Mouse (Mus musculus) kidney, adult 11 months (tissue): Measurements from ENCODE around the gene Itga2.

Source experiments
- DNase-seq: peaks from one replicate; pipeline ENCODE4 v3.0.0; 2022

The Itga2 gene

DNA sequence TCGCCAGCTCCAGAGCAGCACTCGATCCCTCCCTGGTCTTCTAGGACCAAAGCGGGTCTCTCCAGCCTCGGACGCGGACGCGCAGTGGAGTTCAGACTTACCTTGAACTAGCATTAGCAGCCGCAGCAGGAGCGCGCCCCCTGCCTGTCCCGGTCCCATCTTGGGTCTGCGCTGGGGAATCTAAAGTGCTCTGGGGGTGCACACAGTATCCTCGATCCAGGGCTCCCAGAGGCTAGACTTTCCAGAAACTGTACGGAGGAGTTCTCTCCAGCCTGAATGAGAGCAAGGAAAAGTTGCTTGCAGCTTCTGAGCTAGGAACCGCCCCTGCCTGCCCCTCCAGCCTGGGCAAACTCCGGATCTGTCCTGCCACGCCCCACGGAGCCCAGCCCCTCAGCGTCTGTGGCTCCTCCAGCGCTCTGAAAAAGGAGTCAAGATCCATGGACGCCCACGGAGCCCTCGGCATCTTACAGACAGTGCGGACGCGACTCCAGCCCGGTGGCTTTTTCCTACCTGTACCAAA is at the start of gene Itga2:
TSS of gene Itga2 (minus strand) at position 326 of the 520 bp plus-strand sequence.
- peak; percentile 32 for DNase-seq

GRCm38 (mm10) chr13:114980831-114981419 is 49.0 kb upstream of the Itga2 start:
- DNase-seq, result no peak

GRCm38 (mm10) chr13:114974484-114975042 is 42.7 kb upstream of the Itga2 start:
- DNase-seq, result no peak

DNA sequence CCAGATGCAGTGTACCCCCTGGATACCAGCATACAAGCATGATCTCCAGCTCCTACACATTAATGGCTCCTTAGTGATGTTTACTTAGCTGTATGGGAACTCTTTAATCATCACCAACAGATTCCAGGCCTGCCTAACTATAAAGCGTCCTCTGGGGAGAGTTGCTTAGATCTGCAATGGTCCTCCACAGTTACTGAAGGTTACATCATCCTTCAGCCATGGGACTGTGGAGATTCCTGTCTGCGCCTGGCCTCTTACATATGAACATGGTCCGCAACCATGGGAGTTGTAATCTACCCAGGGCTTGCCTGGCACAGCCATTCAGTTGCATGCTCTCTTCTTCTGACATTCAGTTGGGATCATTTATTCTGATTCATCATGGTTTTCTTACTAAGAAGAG is 40.0 kb upstream of the Itga2 start:
- DNase-seq, result no peak

DNA sequence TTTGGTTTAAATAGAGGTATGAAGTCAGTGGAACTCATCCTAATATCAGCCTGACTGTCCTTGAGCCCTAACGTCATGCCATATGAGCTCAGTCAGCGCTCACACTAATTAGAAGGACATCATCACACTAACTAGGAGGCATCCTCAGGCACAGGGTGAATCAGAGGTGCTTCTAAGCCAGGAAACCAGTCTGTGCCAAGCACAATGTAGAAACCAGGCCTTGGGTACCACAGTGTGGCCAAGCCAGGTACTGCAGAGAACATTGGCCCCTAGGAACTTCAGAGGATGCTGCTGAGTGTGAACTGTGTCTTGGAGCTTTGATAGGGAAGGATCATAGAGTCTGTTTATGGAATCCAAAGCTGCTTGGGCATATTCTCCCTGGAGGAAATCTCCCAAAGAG is 32.3 kb upstream of the Itga2 start:
- peak; percentile 60 for DNase-seq

DNA sequence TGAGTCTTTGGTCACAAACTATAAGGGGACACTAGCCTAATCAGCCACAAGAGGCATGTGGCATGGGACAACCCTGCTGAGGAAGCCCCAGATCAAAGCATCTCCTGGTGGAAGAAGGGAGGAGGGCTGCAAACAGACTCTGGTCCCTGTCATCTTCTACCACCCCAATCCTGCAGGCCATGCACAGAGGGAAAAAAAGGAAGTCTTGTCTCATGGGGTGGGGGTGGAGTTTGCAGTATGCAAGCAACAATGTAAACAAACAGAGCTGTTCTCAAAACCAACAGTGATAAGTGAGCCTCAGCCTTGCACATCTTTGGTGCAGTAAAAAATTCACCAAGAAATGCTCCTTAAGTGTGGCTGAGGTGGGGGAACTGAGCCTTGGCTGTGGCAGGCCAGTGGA is 22.6 kb upstream of the Itga2 start:
- no peak for DNase-seq

DNA sequence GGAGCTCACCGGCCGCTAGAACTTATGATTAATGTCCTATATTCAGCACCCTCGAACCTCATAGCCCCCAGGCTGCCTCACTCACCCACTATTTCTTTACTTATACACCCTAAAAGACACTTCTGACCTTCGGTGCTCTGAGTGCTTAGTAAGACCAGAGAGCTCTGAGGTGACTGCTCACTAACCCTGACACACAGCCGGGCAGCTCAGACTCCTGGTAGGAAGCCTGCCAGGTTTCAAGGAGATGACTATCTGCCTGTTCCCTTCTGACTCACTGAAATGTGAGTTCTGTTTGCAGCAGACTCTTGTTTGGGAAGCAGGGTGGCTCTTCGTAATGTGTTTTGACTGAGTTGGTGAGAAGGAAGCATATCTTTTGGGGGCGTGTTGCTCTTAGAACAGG is 1.6 kb upstream of the Itga2 start:
- no peak for DNase-seq

GRCm38 (mm10) chr13:114930996-114931649 is 777 bp downstream of the Itga2 start:
- DNase-seq, result no peak

DNA sequence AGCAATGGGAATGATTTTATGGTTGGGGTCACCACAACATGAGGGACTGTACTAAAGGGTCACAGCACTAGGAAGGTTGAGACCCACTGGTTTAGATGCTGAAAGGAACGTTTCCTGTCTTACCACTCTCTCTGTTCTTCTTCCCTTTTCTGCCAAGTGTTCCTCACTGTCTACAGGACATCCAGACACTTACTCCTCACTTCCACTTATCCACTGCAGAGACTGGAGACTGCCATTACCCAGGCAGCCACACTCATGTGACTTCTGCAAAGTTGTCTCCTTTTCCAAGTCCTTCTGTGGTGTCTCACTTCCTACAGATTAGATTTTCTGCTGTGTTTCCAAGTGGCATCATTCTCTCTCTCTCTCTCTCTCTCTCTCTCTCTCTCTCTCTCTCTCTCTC is 7.1 kb downstream of the Itga2 start:
- DNase-seq, result no peak

- peak; percentile 12 for DNase-seq
Observed at GRCm38 (mm10) chr13:114923331-114923730, 8.6 kb downstream of the Itga2 start.

DNA sequence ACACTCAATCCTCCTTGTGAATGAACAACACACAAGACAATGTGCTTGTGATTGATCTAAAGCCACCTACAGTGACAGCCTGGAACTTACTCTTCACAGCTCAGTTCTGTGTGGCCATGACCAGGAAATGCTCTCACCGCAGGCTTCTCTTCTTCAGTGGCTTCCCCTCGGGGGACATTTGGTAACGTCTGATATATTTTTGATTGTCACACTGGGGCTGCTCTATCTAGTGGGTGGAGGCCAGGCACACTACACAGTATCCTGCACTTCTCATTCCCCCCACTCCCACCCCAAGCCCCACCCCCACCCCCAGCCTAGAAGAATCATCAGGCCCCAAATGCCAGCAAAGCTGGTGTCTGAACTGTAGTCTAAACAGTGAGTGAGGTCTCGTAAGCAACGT is 16.1 kb downstream of the Itga2 start:
- no peak for DNase-seq

DNA sequence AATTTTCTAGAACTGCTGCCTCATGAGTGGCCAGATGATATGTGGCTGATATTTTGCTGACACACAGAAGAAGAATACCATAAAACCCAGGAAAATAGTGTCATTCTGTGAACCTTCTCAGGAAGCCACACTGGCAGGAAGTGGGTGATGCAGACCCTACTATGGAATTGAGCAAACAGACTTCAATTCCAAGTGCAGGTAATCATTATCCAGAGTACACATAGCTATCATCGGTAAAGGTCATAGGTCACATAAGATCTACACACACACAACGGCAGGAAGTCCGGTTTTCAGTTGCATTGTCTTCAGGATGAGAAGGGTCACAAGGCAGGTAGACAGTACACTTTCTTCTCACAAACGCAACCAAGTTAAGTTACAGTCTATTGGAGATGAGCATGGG is 16.9 kb downstream of the Itga2 start:
- DNase-seq, result no peak

GRCm38 (mm10) chr13:114914559-114914958 is 17.3 kb downstream of the Itga2 start:
- DNase-seq, result no peak

GRCm38 (mm10) chr13:114910629-114911028 is 21.3 kb downstream of the Itga2 start:
- DNase-seq, result no peak

DNA sequence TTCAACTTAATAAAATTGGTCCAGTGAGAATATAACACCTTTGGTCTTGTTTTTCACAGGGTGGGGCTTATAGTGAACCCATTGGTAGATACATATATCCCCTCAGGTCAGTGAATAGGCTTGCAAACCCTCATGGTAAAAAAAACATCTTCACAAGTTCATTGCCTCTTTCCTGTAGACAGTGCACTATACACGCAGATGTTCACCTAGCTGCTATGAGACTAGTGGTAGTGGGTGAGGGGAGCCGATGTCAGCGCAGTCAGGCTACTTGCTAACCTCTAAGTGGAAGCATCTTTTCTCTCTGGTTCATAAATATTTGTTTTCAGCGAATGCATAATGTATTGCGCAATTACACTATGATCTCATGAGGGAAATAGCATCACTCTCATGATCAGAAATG is 22.4 kb downstream of the Itga2 start:
- DNase-seq, result no peak

DNA sequence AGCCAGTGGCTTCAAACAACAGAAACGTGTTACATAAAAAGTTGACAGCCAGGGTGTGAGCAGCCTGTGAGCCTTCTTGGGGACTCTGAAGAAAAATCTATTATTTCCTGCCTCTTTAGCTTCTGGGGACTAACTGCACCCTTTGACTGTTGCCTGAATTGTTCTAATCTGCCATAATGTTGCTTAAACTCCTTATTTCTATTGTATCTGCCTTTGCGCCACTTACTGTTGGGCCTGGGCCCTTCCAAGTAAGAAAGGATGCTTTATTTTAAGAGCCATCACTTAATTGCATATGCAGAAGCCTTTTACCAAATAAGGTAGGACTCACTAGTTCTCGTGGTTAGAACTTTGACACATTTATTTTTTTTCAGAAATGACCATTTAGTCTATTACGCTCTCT is 24.0 kb downstream of the Itga2 start:
- DNase-seq, result no peak

DNA sequence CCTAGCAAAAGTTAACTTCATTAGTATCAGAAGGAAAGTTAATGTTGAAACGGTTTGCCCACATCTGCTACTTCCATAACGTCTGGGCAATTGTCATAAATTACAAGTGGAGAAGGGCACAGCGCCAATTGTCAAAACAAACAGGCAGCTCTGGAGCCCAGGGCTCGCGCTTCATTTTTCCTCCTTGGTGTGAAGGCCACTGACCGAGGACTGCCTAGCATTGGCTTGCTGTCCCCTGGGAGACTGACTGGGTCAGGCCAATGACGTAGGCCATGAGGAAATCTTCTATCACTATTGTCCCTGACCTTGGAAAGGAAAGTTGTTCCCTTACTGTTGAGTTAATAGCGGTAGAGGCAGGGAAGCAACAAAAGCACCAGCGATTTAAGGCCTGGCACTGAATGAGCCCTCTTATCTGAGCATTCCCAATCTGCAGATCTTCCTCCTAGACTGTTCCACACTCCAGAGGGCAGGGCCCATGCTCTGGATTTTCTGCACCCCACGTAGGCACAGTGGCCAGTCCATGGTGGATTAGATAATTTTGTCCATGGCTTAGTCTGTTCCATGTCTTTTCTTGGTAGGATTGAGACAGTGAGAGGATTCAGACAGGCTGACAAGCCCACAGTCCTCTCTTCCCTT is 35.0 kb downstream of the Itga2 start:
- DNase-seq, result peak; percentile 32

DNA sequence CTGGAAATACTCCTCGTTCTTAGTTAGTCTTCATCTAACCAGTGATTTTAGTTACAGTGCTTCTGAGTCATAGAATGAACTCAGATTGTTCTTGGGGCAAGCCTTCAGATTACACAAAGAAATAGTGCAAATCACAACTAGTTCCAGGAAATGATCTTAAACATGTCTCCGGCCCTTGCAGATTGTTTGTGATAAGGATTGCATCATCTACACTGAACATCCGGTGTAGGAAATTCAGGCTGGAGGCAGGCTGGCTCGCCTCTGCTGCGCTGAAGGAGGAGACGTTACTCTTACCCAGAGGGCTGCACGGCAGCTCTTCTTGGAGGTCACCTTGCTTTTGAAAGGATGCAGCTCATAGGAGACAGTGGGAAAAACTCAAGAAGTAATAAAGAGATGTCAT is 36.0 kb downstream of the Itga2 start:
- peak; percentile 5 for DNase-seq

DNA sequence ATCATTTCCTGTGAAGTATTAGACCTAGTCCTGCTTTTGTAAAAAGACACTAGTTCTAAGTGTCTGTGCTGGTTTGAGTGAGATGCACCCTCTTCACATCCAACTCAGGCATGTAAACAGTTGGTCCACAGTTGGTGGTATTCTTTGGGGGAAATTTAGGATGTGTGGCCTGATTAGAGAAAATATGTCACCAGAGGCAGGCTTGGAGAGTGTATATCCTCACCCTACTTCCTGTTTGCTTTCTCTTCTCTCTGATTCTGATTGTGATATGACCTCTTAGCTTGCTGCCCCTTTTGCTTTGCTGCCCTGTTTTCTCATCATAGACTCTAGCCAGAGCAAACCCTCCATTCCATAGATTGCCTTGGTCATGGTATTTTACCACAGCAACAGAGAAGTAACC is 37.2 kb downstream of the Itga2 start:
- DNase-seq, result no peak

DNA sequence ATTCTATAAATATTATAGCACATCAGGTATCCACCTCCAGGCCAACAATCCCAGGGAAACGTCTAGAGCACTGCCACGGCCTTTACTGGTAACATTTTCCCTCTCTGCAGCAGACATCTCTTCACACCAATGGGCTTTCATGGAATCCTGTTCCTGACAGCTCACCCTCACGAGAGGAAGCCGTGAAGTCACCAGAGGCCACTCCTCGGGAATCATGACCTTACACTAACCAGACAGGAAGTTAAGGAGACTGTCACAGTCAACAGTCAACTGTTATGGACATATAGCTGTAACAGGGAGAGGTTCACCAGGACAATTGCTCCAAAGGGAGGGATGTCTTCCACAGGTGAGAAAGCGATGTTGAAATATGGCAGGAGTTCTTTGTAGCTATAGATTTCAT is 40.2 kb downstream of the Itga2 start:
- no peak for DNase-seq

GRCm38 (mm10) chr13:114887695-114888094 is 44.2 kb downstream of the Itga2 start:
- no peak for DNase-seq

DNA sequence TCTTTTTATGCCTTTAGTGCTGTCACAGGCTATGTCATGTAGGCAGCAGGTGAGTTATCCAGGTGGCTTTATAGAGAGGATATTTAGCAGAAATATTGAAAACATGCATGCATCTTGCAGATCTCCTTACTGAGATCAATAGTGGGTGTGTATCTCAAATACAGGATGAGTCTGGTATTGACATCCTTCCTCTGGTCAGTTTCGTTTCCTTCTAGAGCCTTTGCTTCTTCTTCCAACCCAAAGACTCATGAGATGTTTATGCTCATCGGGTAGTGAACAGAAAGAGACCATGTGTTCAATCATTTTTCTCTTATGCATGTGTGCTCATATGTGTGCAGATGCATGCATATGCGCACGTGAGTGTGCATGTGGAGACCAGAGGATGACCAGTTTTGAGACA is 44.6 kb downstream of the Itga2 start:
- no peak for DNase-seq

DNA sequence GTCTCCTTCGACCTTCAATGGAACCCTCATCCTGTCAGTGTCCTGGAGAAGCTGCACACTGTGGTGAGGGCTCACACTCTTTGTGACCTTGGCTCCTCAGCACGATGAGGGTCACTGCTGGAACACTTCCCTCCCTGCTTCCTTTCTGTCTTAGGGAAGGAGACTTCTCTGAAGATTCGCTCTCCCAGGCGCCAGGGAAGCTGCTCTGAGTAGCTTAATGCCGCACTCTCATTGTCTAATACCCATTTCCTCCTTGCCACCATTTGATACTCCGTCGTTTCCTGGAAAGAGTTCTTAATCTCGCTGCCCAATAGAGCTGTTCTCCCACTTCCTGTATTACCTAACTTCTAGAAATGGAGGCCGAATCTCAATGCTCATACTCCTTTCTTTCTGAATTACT is 46.7 kb downstream of the Itga2 start:
- no peak for DNase-seq

DNA sequence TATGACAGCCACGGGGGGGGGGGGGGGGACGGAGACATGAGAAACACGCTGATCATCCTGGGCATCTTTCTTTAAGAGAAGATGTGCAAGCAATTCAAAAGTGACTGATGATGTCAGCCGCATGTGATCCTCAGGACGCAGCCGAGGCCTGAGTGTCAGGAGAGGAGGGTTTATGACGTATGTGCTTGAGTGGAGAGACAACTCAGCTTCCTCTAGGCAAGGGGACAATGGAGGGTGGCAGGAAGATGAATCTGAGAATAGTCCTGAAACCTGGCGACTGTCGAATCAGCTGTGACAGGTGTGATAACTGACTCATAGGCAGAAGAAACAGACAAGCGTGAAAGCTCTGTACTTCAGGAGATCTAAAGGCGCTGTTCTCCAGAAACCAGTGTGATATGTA is 53.2 kb downstream of the Itga2 start:
- no peak for DNase-seq
